Mouse (Mus musculus) hindbrain, postnatal 0 days (tissue): ENCODE results near the gene Ascc1. TPM values are rescaled to one million over a fixed set of nuclear protein-coding genes. Genes with fewer than 3 reads are reported as not detected.
A peak's percentile ranks its signal among the peaks of the same experiment; 100 is the strongest.

Experiments
- ATAC-seq: fragments of 200-750 bp; cut with Nextera tagmentation; 2 replicates; pipeline ENCODE4 v1.8.0; 2017; ENCODE audit warnings: mild to moderate bottlenecking, moderate TSS enrichment, moderate library complexity
- DNase-seq: peaks from one replicate; pipeline ENCODE4 v3.0.0-alpha.2; 2015; ENCODE audit warnings: low spot score
- H3K27ac ChIP-seq: fragments of 300-500 bp; sonication (generic); 2 replicates; pipeline ENCODE4 v1.5.1; 2014; ENCODE audit warnings: mild to moderate bottlenecking
- H3K27me3 ChIP-seq: fragments of 300-500 bp; sonication (generic); 2 replicates; pipeline ENCODE4 v1.6.1; 2014; ENCODE audit warnings: low read length, mixed read lengths; ENCODE audit not compliant: insufficient read depth
- H3K36me3 ChIP-seq: fragments of 300-500 bp; sonication (generic); 2 replicates; pipeline ENCODE4 v1.6.1; 2014; ENCODE audit warnings: low read length, mixed read lengths; ENCODE audit not compliant: insufficient read depth
- H3K4me1 ChIP-seq: fragments of 300-500 bp; sonication (generic); 2 replicates; pipeline ENCODE4 v1.6.1; 2014; ENCODE audit warnings: antibody characterized with exemption, low read length, mixed read lengths; ENCODE audit not compliant: insufficient read depth
- H3K4me2 ChIP-seq: fragments of 300-500 bp; sonication (generic); 2 replicates; pipeline ENCODE4 v1.6.1; 2014; ENCODE audit warnings: low read depth, mild to moderate bottlenecking, low read length, moderate library complexity, mixed read lengths
- H3K4me3 ChIP-seq: fragments of 300-500 bp; sonication (generic); 2 replicates; pipeline ENCODE4 v1.5.1; 2014; ENCODE audit warnings: low read length
- H3K9ac ChIP-seq: fragments of 300-500 bp; sonication (generic); replicated peaks from 2 replicates; pipeline ENCODE4 v1.6.1; 2014; ENCODE audit warnings: mild to moderate bottlenecking, low read length, moderate library complexity, mixed read lengths
- H3K9me3 ChIP-seq: fragments of 300-500 bp; sonication (generic); 2 replicates; pipeline ENCODE4 v1.6.1; 2016; ENCODE audit warnings: low read length, mixed read lengths
- CTCF ChIP-seq: IDR thresholded peaks from 2 replicates; pipeline ENCODE4 v1.5.1; 2016; ENCODE audit warnings: antibody characterized with exemption, control low read depth, low read depth
- WGBS: fragments of 180-500 bp; shearing (Covaris S2); extraction: QIAGEN DNeasy Blood & Tissue Kit; methylation state at CpG from one replicate; pipeline ENCODE4 v1.1.7; 2014; 5-methylcytosine and 5-hydroxymethylcytosine counted together
- polyA plus RNA-seq: library from polyadenylated mRNA; unstranded; fragments of >200 nt; fragmentation: Nextera tagmentation; extraction: Ambion mirVana; gene quantifications from 2 replicates; pipeline ENCODE4 v1.2.1, GENCODE M21; 2015
- total RNA-seq: library from RNA; depleted of rRNA; stranded (reverse); fragments of >200 nt; gene quantifications from 2 replicates; pipeline ENCODE4 v1.2.3, GENCODE M21; 2014

The Ascc1 gene
- total and polyA plus RNA-seq, 2 experiments from 2014 or later: 11.5 to 41.8 TPM

DNA sequence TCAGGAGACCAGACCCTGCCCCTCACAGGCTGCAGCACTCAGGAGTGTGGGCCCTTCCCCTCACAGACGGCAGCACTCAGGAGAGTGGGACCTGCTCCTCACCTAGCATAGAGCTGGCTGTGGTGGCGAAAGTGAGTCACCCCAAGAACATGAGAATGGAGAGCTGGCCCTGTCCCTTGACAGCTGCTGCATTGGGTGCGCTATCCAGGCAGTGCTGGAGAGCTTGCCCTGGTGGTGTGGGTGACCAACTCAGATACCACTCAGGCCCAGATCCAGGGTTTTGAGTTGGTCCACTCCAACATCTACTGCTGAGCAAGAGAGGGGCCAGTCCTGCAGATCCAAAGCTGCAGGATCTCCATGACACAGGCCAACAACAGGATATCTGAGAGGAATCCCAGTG, 32.0 kb downstream of the Ascc1 start:
- ATAC-seq (no peak), DNase-seq (no peak)
- Histone ChIP-seq H3K27ac (no peak overlapping the region), H3K9me3 (no peaks in the 10 kb centered on the region), H3K36me3 (no peaks in the 10 kb centered on the region), H3K27me3 (no peaks in the 10 kb centered on the region), H3K4me1 (no peaks in the 10 kb centered on the region), H3K9ac (no peak overlapping the region), H3K4me2 (no peak overlapping the region), H3K4me3 (no peak overlapping the region)
- WGBS: 80% methylated on average over 3 of the region's 3 CpGs
- no peak for TF ChIP-seq CTCF

DNA sequence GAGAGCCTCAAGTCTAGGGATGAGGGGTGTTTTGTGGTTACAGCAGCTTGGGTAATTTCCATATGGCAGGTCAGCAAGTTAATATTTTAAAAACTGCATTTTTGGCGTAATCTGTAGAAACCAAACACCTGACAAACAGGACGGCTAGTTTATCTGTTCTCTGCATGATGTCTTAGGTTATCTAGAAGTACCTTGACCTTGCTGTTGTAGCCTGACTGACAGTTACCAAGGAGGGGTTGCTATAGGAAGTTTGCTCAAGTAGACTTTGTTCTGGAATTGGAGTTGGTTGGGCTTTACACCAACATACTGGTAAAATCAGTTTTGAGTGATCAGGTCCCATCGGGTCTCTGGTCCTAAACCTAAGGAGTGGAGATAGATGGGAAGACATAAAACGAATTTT, 33.1 kb downstream of the Ascc1 start:
- H3K4me3 ChIP-seq: no peak overlapping the region

DNA sequence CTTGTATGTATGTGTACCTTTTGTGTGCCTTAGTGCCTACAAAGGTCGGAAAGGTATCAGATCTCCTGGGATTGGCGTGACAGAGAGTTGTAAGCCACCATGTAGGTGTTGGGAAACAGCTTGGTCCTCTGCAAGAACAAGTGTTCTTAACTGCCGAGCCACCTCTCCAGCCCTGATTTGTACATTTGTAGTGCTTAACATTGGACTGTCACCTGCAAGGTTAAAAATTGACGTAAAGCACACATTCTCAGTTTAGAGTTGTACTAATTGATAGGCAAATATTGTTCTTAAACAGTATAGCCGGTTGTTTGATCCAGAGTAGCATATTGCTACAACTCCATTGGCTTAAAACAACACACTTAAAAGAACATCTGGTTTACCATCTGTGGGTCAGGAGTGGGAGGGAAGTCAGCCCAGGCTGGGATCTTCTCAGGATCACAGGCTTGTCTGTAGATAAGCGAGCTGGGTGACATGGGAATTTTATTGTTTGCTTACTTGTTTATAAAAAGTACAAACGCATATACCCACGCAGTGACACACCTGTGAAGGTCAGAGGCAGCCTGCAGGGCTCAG, 39.8 kb downstream of the Ascc1 start:
- Histone ChIP-seq H3K4me3 (no peak overlapping the region), H3K9ac (no peak overlapping the region), H3K27ac (no peak overlapping the region), H3K4me1 (no peaks in the 10 kb centered on the region), H3K4me2 (no peak overlapping the region), H3K9me3 (no peaks in the 10 kb centered on the region), H3K27me3 (no peaks in the 10 kb centered on the region), H3K36me3 (no peaks in the 10 kb centered on the region)
- DNase-seq (no peak), ATAC-seq (no peak)
- 86% methylated on average over 8 of the region's 8 CpGs for WGBS
- TF ChIP-seq CTCF: no peak

More for the DNA sequence above, 33.1 kb downstream of the Ascc1 start:
- no peak for TF ChIP-seq CTCF
- ATAC-seq (no peak), DNase-seq (no peak)
- Histone ChIP-seq H3K27me3 (no peaks in the 10 kb centered on the region), H3K36me3 (no peaks in the 10 kb centered on the region), H3K9me3 (no peaks in the 10 kb centered on the region), H3K27ac (no peak overlapping the region), H3K4me1 (no peaks in the 10 kb centered on the region), H3K9ac (no peak overlapping the region), H3K4me2 (no peak overlapping the region)
- 80% methylated on average over 4 of the region's 4 CpGs for WGBS

DNA sequence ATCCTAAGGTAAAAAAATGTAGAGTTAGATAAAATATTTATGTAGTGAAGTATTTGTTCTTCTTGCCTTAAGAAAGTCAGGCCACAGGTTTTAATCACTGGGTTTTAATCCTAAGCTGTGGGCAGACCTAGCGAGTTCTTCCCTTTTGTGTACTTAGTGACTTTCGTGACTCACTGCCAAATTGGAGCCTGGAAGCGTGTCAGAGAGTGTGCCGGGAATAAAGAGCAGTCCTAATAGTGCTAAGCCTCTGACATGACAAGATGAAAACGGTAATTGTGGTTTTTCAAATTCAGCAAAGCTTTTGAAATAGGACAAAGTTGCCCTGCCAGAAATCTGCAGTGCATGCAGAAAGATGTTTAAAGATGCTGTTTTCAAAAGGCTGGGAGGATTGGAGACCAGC, 44.1 kb downstream of the Ascc1 start:
- Histone ChIP-seq H3K4me2 (no peak overlapping the region), H3K4me1 (no peaks in the 10 kb centered on the region), H3K27ac (no peak overlapping the region), H3K36me3 (no peaks in the 10 kb centered on the region), H3K27me3 (no peaks in the 10 kb centered on the region), H3K9me3 (no peaks in the 10 kb centered on the region), H3K4me3 (no peak overlapping the region), H3K9ac (no peak overlapping the region)
- ATAC-seq (no peak), DNase-seq (peak; percentile 69)
- WGBS: 30% methylated on average over 5 of the region's 5 CpGs
- no peak for TF ChIP-seq CTCF

- DNase-seq (no peak), ATAC-seq (no peak)
- H3K9ac ChIP-seq: no peak overlapping the region
- H3K4me2 ChIP-seq: no peak overlapping the region
- WGBS: 97% methylated on average over 10 of the region's 10 CpGs
- H3K36me3 ChIP-seq: no peaks in the 10 kb centered on the region
- no peak overlapping the region for H3K4me3 ChIP-seq
- H3K9me3 ChIP-seq: no peaks in the 10 kb centered on the region
- no peaks in the 10 kb centered on the region for H3K27me3 ChIP-seq
- TF ChIP-seq CTCF: no peak
- no peak overlapping the region for H3K27ac ChIP-seq
- H3K4me1 ChIP-seq: no peaks in the 10 kb centered on the region
These were observed 48.0 kb downstream of the Ascc1 start for GRCm38 (mm10) chr10:60050581-60050980.

DNA sequence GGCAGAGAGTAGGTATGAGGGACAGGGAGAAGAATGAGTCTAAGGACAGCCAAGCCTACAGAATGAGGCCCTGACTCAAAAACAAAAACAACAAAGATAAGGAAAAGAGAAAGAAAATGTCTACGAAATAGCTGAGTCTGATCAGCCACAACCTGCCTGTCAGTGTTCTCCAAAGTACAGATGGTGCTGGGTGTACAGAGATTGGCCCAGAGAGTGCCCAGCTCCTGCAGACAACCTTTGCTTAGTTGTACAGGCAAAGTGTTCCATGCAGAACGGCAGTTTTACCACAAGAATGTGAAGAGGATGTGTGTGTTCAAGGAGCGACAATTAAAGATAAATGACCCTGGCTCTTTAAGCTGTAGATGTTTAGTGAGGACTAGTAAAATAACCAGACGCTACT, 50.5 kb downstream of the Ascc1 start:
- ATAC-seq (no peak), DNase-seq (no peak)
- no peaks in the 10 kb centered on the region for H3K27me3 ChIP-seq
- H3K27ac ChIP-seq: no peak overlapping the region
- no peak overlapping the region for H3K4me2 ChIP-seq
- TF ChIP-seq CTCF: no peak
- H3K9ac ChIP-seq: no peak overlapping the region
- peaks cover 4% of the 10 kb centered on the region for H3K9me3 ChIP-seq
- no peaks in the 10 kb centered on the region for H3K36me3 ChIP-seq
- 78% methylated on average over 4 of the region's 4 CpGs for WGBS
- H3K4me3 ChIP-seq: no peak overlapping the region
- H3K4me1 ChIP-seq: no peaks in the 10 kb centered on the region

GRCm38 (mm10) chr10:60062173-60062572, 59.6 kb downstream of the Ascc1 start:
- WGBS: 79% methylated on average over 5 of the region's 5 CpGs
- no peak for TF ChIP-seq CTCF
- no peaks in the 10 kb centered on the region; the same call in 1 of the 2 replicates for H3K36me3 ChIP-seq
- peaks cover 4% of the 10 kb centered on the region for H3K9me3 ChIP-seq
- H3K4me2 ChIP-seq: no peak overlapping the region
- no peaks in the 10 kb centered on the region for H3K27me3 ChIP-seq
- no peak overlapping the region for H3K9ac ChIP-seq
- no peak overlapping the region for H3K4me3 ChIP-seq
- H3K4me1 ChIP-seq: no peaks in the 10 kb centered on the region
- DNase-seq: no peak
- ATAC-seq: no peak
- H3K27ac ChIP-seq: no peak overlapping the region
